Mouse (Mus musculus): ENCODE data around the gene Pkd1l2. TPM values are rescaled to one million over a fixed set of nuclear protein-coding genes. Genes with fewer than 3 reads are reported as not detected.

The Pkd1l2 gene
- total RNA-seq, 2 experiments from 2014 or later = 0.06 to 0.13 TPM

DNA sequence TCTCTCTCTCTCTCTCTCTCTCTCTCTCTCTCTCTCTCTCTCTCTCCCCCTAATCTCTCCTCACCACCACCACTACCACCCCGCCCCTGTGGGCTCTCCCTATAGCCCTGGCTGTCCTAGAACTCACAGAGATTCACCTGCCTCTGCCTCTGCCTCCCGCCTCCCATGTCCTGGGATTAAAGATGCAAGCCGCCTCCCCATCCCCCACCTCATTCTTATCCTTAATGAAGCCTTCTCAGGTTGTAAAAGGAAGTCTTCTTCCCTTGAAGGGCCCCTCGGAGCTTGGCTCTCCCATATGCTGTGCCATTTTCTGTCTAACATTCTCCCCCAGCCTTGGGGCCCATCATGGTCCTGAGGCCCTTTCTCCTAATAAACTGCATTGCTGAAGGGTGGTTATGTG is 66.6 kb downstream of the Pkd1l2 start:
- TF ChIP-seq CTCF (IDR thresholded peaks at IDR 0.05) = no peak
- no peak for DNase-seq
- intact Hi-C loops (cut with DNase I) = no loop called here
- H3K27ac ChIP-seq = no peak overlapping the region
- H3K4me3 ChIP-seq = no peak overlapping the region

GRCm38 (mm10) chr8:117011366-117011765 is 70.9 kb downstream of the Pkd1l2 start:
- intact Hi-C loops (cut with DNase I) = no loop called here

GRCm38 (mm10) chr8:116994016-116994716 is 88.1 kb downstream of the Pkd1l2 start:
- no peak for DNase-seq
- Histone ChIP-seq H3K4me3 (peak overlapping the region; percentile 88), H3K27ac (peak overlapping the region; percentile 97)
- TF ChIP-seq CTCF (IDR thresholded peaks at IDR 0.05) = no peak
- intact Hi-C loops (cut with DNase I) = loop anchor here (5.0 kb wide), 1 partner anchor 163 kb away; the partner anchor contains the start of gene Gan

More at GRCm38 (mm10) chr8:117011366-117011765, 70.9 kb downstream of the Pkd1l2 start:
- Histone ChIP-seq H3K27ac (no peak overlapping the region), H3K4me3 (no peak overlapping the region)
- DNase-seq = no peak
- TF ChIP-seq CTCF (IDR thresholded peaks at IDR 0.05) = no peak

DNA sequence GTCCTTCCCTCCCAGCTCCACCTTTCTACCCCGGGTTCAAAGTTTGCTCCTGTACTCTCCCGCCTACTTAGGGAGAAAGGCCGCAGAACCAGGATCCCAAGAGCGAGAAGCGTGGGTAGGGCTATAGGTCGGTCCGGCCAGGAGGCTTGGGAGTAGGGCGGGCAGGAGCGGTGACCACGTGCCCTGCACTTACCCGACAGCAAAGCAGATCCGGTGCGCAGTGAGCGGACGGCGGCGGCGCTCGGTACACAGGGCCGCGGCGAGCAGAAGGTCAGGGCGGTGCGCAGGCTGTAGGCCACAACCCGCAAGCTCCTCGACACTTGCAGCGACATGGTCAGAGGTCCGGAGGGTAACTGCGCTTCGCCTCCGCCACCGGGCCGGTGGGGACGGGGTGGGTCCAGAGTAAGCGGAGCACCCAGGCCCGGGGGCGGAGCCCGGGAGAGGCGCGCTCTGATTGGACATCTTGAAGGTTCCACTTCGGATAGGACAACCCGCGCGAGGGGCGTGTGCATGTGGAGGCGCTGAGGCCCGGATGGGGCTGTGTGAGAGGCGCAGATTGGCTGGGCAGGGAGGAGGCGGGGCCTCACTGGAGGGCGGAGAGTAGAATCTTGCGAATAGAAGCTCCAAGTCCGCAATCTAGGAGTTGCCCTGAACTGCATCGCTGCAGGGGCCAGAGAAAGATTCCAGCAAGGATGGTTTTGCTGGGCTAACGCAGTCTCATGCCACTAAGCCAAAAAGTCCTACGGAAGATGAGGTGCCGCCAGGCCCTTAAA is 89.0 kb downstream of the Pkd1l2 start, which contains the start of gene Gcsh:
Gene Gcsh (minus strand): TSS at position 443 of the 773 bp plus-strand sequence.
- DNase-seq = peak; percentile 100
- no peak for TF ChIP-seq CTCF (IDR thresholded peaks at IDR 0.05)
- peak within 1 kb of the TSS; percentile 97 for H3K27ac ChIP-seq
- H3K4me3 ChIP-seq = peak within 1 kb of the TSS; percentile 88
- intact Hi-C loops (cut with DNase I) = loop anchor here (2.0 to 5.0 kb wide), 2 partner anchors 14 to 164 kb away; partner anchors contain the start of genes 1700030J22Rik and Gan

GRCm38 (mm10) chr8:116992176-116992971 is 89.9 kb downstream of the Pkd1l2 start:
- Histone ChIP-seq H3K4me3 (peak overlapping the region; percentile 88), H3K27ac (peak overlapping the region; percentile 97)
- TF ChIP-seq CTCF (IDR thresholded peaks at IDR 0.05) = no peak
- DNase-seq = no peak
- intact Hi-C loops (cut with DNase I) = loop anchor here (2.0 to 5.0 kb wide), 2 partner anchors 14 to 165 kb away; partner anchors contain the start of genes 1700030J22Rik and Gan

- Histone ChIP-seq H3K27ac (no peak overlapping the region), H3K4me3 (no peak overlapping the region)
- no peak for DNase-seq
- intact Hi-C loops (cut with DNase I) = loop anchor here (5.0 kb wide), 1 partner anchor 166 kb away; the partner anchor contains the start of gene Gan
- TF ChIP-seq CTCF (IDR thresholded peaks at IDR 0.05) = no peak
Measured at GRCm38 (mm10) chr8:116991241-116991640, 91.0 kb downstream of the Pkd1l2 start.

GRCm38 (mm10) chr8:116989842-116990241 is 92.4 kb downstream of the Pkd1l2 start:
- TF ChIP-seq CTCF (IDR thresholded peaks at IDR 0.05) = no peak; the same call in 1 of the 2 replicates
- intact Hi-C loops (cut with DNase I) = loop anchor here (5.0 kb wide), 1 partner anchor 167 kb away; the partner anchor contains the start of gene Gan

DNA sequence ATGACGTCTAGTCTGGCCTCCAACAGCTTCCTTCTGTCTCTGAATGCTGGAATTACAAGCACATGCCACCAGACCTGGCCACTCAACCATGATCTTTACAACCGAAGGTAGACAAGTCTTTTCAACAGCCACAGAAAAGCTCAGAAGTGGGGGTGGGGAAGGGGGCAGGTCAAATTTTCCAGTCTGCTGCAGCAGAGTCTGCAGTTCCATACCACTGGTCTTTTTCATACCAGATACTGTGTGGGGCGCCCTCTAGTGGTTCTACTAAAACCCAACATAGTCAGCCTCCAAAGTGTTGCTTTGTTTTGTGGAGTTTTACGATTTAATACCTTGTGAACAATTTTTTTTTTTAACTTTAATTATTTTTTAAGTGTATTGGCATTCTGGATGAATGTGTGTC is 102.1 kb downstream of the Pkd1l2 start:
- intact Hi-C loops (cut with DNase I) = no loop called here
- H3K4me3 ChIP-seq = no peak overlapping the region
- TF ChIP-seq CTCF (IDR thresholded peaks at IDR 0.05) = peak; percentile 80
- no peak overlapping the region for H3K27ac ChIP-seq
- peak; percentile 54 for DNase-seq

More at GRCm38 (mm10) chr8:116989842-116990241, 92.4 kb downstream of the Pkd1l2 start:
- H3K4me3 ChIP-seq = no peak overlapping the region
- no peak for DNase-seq
- H3K27ac ChIP-seq = no peak overlapping the region

DNA sequence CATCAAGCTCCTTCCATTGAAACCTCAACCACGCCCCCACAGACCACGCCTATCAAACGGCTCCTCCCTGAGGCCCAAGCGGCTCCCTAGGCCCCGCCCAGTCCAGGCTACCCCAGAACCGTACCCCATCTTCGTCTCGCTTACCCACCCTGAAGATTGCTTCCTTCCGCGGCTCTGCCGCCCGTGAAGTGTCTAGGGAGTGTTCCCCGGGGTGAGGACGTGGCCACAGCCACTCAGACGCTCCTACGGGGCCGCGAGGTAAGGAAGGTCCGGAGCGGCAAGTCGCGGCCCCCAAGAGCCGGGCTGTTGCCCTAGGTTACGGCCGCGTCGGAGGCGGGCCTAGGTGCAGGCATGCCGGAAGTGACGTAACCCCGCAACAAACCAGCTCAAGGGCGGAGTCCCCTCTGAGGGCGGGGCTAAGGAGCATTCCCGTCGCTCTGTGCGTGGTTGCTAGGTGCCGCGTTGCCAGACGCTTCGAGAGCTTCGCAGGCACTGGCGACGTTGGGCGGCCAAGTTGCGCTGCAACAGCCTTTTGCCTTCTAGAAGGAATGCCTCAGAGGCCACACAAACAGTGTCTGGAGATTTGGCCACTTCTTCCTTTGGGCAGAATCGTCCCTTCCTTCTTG is 103.5 kb downstream of the Pkd1l2 start, which contains the start of gene 1700030J22Rik:
Gene 1700030J22Rik (minus strand): TSS at position 329 of the 626 bp plus-strand sequence.
- peak; percentile 99 for DNase-seq
- peak; percentile 36 for TF ChIP-seq CTCF (IDR thresholded peaks at IDR 0.05)
- intact Hi-C loops (cut with DNase I) = loop anchor here (1.0 to 2.0 kb wide), 3 partner anchors 14 to 56 kb away; partner anchors contain the start of genes Atmin and Gcsh
- Histone ChIP-seq H3K4me3 (peak within 1 kb of the TSS; percentile 91), H3K27ac (peak within 1 kb of the TSS; percentile 81)

DNA sequence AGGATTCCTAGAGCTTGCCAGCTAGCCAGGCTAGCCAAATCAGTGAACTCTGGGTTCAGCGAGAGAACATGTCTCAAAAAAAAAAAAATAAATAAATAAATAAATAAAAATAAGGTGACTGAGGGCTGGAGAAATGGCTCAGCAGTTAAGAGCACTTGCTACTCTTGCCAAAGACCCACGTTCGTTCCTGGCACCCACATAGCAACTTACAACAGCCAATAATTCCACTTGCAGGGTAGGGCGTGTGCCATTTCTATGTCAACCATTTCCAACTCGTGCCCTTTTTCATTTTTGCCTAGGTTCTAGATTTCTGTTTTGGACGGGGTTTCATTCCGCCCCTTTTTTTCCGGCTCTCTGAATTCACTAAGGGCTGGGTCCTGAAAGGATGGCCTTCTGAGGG is 104.2 kb downstream of the Pkd1l2 start:
- DNase-seq = no peak
- intact Hi-C loops (cut with DNase I) = loop anchor here (2.0 kb wide), 2 partner anchors 15 to 55 kb away; partner anchors contain the start of gene Gcsh

GRCm38 (mm10) chr8:116975606-116976005 is 106.6 kb downstream of the Pkd1l2 start:
- DNase-seq = no peak
- intact Hi-C loops (cut with DNase I) = no loop called here
- H3K27ac ChIP-seq = no peak overlapping the region
- H3K4me3 ChIP-seq = peak overlapping the region; percentile 21; the same call in 1 of the 2 replicates
- TF ChIP-seq CTCF (IDR thresholded peaks at IDR 0.05) = no peak

More for the DNA sequence above, 104.2 kb downstream of the Pkd1l2 start:
- Histone ChIP-seq H3K4me3 (peak overlapping the region; percentile 91), H3K27ac (0 out of 2 replicates have a peak overlapping the region, but pooled peaks have one; percentile 81)
- TF ChIP-seq CTCF (IDR thresholded peaks at IDR 0.05) = no peak
